Mouse (Mus musculus) embryo, embryonic 9.5 days (tissue): Measurements from ENCODE around the gene Pkd1l2.

ENCODE experiments used
- DNase-seq: peaks from one replicate; pipeline ENCODE4 v3.0.0-alpha.2; 2017; ENCODE audit errors: extremely low spot score

Gene Pkd1l2

DNA sequence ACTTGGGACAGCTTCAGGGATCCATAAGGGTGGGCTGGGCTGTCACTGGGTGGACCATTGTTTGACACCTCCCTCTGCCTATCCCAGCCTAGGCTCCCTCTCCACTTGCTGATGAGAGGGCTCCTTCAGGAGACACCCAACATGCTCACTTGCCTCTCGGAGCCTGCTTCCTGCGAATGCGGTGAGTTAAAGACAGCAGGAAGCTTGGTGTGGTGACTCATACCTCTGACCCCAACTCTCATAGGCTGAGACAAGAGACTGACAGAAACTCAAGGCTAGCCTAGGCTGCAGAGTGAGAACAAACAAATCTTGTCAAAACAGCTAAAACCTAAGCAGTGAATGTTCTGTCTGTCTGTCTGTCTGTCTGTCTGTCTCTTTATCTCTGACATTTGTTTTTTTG, 48.9 kb downstream of the Pkd1l2 start:
- DNase-seq = no peak

DNA sequence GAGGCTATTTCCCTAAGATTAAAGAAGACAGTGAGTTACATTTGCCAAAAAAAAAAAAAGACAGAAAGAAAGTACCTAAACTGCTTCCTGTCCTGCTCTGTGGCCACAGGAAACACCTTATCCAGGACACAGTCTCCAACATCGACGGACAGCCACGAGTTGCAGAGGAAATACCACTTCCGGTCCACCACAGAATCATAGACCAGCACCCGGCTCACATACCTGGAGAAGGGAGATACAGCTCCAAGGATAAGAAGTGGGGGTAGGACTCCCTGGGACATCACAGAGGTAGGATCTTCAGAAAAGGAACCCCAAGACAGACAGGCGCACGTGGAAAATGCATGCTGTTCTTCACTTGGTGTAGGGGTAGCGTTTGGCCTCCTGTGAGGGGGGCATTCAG, 49.6 kb downstream of the Pkd1l2 start:
- DNase-seq = no peak

DNA sequence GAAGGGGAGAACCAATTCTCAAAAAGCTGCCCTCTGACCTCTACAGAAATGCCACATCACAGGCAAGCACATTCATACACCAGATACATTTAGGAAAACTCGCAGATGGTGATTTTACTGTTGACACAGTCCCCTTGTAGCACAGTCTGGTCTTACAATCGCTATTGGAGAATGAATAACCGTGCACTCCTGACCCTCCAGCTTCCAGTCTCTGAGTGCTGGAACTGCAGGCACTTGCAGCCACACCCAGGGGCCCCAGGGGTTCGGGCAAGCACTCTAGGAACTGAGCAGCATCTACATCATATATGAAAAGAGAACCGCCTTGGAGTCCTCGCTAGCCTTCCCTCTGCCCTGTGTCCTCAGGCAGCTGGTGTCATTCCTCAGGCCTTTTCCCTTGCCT, 50.8 kb downstream of the Pkd1l2 start:
- DNase-seq = no peak

DNA sequence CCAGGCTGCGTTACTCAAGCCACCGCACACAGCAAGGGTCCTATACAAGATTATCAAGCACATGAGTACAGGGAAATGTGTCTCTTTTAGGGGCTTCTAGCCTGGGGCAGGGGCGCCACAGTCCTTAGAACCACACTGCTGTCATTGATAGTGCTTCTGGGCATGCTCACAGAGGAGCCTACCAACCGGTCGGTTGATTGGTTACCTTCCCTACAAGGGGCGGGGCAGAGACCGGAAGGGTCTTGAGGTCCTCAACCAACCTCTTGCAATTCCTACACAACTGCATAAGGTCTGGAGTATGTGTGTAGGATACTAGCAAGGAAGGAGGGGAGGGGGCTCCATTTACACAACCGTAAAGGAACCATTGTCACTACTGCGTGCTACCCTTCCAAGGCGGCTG, 53.6 kb downstream of the Pkd1l2 start:
- DNase-seq = no peak

- no peak for DNase-seq
Observed at GRCm38 (mm10) chr8:117027601-117028000, 54.6 kb downstream of the Pkd1l2 start.

GRCm38 (mm10) chr8:117022297-117022993, 59.8 kb downstream of the Pkd1l2 start:
- DNase-seq = no peak

- no peak for DNase-seq
Observed at GRCm38 (mm10) chr8:117019323-117020275, 62.6 kb downstream of the Pkd1l2 start.

DNA sequence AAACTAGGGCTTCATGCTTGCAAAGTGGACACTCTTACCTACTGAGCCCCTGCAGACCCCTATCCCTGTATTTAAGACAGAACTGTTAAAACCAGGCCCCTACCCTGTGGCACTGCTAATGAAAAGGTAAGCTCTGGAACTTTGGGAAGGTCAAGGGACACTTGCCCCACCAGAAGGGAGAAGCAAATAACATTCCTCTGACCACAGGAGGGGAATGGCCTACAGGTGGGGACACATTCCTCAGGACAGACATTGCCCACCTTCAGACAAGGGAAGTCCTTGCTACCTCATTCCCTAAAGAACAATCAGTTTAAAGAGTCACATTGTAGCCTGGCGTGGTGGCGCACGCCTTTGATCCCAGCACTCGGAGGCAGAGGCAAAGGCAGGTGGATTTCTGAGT, 64.4 kb downstream of the Pkd1l2 start:
- DNase-seq = no peak

DNA sequence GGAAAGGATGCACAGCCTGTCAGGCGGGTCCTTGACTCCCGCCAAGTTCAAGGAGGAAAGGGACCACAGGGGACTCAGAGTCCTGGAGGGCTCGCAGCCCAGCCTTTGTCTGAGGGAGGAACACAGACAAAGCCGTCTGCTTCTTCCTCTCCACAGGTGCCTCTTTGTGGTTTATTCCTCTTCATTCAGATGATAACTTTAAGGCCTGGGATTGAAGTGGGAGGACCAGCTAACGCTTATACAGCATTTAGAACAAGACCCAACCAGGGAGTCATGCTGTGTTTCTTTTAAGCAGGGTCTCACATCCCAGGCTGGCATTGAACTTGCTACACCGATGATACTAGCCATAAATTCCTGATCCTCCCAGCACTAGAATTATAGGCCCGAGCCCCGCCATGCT, 65.2 kb downstream of the Pkd1l2 start:
- DNase-seq = no peak

- no peak for DNase-seq
Observed at GRCm38 (mm10) chr8:117015670-117016069, 66.6 kb downstream of the Pkd1l2 start.

GRCm38 (mm10) chr8:117011366-117011765, 70.9 kb downstream of the Pkd1l2 start:
- no peak for DNase-seq

DNA sequence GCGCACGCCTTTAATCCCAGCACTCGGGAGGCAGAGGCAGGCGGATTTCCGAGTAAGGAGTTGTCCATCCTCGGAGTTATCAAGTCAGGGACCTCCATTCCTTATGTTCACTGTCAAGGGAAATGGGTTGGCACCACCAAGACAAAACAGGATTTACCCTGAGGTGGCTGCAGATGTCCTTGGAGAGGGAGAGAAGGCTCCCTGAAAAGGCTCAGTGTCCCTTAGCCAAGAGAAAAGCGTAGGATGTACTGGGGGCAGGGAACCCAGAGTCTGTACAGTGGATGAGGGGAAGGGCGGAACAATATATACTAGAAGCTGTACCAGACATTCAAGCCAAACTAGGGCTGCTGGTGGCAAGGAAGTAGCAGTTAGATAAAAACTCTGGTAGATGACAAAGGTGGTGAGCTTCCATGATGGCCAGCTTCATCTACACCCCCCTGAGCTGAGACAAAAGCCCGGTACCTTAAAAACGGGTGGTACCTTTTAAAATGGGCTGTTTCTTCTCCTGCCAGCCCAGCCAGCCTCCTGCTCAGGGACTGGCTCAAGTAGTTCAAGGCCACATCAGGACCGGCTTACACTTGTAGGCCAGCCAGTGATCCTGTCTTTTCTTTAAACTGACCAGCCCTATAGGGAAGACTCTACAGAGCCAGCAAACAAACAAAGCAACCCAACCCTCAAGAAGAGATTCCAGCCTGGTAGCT, 88.1 kb downstream of the Pkd1l2 start:
- no peak for DNase-seq

DNA sequence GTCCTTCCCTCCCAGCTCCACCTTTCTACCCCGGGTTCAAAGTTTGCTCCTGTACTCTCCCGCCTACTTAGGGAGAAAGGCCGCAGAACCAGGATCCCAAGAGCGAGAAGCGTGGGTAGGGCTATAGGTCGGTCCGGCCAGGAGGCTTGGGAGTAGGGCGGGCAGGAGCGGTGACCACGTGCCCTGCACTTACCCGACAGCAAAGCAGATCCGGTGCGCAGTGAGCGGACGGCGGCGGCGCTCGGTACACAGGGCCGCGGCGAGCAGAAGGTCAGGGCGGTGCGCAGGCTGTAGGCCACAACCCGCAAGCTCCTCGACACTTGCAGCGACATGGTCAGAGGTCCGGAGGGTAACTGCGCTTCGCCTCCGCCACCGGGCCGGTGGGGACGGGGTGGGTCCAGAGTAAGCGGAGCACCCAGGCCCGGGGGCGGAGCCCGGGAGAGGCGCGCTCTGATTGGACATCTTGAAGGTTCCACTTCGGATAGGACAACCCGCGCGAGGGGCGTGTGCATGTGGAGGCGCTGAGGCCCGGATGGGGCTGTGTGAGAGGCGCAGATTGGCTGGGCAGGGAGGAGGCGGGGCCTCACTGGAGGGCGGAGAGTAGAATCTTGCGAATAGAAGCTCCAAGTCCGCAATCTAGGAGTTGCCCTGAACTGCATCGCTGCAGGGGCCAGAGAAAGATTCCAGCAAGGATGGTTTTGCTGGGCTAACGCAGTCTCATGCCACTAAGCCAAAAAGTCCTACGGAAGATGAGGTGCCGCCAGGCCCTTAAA, 89.0 kb downstream of the Pkd1l2 start, which contains the start of gene Gcsh:
Gcsh (minus strand) TSS at position 443 of the 773 bp plus-strand sequence.
- peak; percentile 99 for DNase-seq

DNA sequence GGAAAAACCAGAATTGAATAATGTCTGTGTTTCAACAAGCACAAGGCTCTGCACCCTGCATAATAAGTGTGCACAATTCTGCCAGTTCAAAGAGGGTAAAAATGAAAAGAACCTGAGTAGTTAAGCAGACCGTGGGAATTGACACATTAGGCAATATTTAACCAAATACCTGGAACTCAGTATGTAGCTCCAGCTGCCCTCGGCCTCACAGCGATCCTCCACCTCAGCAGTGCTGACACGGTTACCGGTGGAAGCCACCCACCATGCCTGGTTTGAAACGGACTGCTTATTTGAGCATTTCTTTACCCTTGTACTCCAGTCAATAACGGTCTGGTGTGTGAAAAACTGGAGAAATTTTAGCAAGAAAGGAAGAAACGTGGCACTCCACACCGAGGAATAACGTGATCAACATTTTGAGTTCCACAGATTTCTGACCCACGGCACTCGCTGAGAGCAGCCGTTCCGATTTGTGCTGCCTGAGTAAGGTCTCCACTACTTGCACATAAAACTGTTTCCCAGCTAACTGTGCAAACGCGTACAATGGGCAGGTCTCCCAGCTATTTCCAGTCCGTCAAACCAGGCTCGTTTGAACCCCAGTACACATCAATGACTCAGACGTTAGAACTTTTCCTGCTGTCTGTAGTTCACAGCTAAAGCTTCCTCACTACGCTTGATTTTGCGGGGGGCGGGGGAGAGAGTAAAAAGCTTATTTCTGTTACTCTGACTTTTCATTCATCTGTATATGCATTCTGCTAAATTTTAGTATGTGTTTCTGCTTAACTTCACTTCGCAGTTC, 89.9 kb downstream of the Pkd1l2 start:
- DNase-seq = no peak

- DNase-seq = no peak
Observed at GRCm38 (mm10) chr8:116991241-116991640, 91.0 kb downstream of the Pkd1l2 start.

DNA sequence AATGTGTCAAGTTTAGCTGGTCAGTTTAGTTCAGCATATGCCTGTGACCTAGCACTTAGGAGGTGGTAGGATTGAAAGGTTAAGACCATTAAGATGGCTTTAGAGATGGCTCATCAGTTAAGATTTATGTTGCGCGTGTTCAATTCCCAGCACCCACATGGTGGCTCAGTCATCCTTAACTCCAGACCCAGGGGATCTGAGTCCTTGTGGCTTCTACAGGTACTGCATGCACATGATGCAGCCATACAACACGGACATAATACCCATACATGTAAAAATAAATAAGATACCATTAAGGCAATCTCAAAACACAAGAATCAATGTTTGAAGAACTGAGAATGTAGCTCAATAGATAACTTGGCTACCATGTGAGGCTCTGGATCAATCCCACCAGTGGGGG, 92.4 kb downstream of the Pkd1l2 start:
- DNase-seq = no peak

- DNase-seq = peak; percentile 65
Observed at GRCm38 (mm10) chr8:116980117-116980516, 102.1 kb downstream of the Pkd1l2 start.

DNA sequence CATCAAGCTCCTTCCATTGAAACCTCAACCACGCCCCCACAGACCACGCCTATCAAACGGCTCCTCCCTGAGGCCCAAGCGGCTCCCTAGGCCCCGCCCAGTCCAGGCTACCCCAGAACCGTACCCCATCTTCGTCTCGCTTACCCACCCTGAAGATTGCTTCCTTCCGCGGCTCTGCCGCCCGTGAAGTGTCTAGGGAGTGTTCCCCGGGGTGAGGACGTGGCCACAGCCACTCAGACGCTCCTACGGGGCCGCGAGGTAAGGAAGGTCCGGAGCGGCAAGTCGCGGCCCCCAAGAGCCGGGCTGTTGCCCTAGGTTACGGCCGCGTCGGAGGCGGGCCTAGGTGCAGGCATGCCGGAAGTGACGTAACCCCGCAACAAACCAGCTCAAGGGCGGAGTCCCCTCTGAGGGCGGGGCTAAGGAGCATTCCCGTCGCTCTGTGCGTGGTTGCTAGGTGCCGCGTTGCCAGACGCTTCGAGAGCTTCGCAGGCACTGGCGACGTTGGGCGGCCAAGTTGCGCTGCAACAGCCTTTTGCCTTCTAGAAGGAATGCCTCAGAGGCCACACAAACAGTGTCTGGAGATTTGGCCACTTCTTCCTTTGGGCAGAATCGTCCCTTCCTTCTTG, 103.5 kb downstream of the Pkd1l2 start, which contains the start of gene 1700030J22Rik:
1700030J22Rik (minus strand) TSS at position 329 of the 626 bp plus-strand sequence.
- DNase-seq = peak; percentile 99

DNA sequence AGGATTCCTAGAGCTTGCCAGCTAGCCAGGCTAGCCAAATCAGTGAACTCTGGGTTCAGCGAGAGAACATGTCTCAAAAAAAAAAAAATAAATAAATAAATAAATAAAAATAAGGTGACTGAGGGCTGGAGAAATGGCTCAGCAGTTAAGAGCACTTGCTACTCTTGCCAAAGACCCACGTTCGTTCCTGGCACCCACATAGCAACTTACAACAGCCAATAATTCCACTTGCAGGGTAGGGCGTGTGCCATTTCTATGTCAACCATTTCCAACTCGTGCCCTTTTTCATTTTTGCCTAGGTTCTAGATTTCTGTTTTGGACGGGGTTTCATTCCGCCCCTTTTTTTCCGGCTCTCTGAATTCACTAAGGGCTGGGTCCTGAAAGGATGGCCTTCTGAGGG, 104.2 kb downstream of the Pkd1l2 start:
- no peak for DNase-seq

- DNase-seq = no peak
Observed at GRCm38 (mm10) chr8:116975606-116976005, 106.6 kb downstream of the Pkd1l2 start.
